Mouse (Mus musculus) brain, embryonic 14.5 days (tissue): ENCODE data around the gene Olfr1164.

ENCODE experiments used
- CTCF ChIP-seq: fragments of 200-500 bp; IDR thresholded peaks from 2 replicates; pipeline ENCODE4 v1.5.1; 2012; ENCODE audit warnings: inconsistent platforms, mild to moderate bottlenecking, moderate library complexity, borderline replicate concordance; ENCODE audit not compliant: insufficient read depth, insufficient read length; ENCODE audit errors: extremely low read depth
- POLR2A ChIP-seq: fragments of 200-500 bp; IDR thresholded peaks from 2 replicates; pipeline ENCODE4 v1.6.1; 2012; ENCODE audit warnings: mild to moderate bottlenecking, inconsistent platforms, borderline replicate concordance; ENCODE audit not compliant: poor library complexity, insufficient read depth, insufficient read length, severe bottlenecking; ENCODE audit errors: extremely low read depth

GRCm38 (mm10) chr2:88128172-88128571, 34.4 kb upstream of the Olfr1164 start, which contains the start of gene Olfr1166:
- TF ChIP-seq POLR2A (no peak), CTCF (no peak)
